Mouse (Mus musculus) urinary bladder, postnatal 4 days (tissue): ENCODE results near the gene Gm28961.
"Not testable (repeated sequence)": the region's sequence is repeated elsewhere in the genome, so short reads cannot be mapped to it uniquely, and the experiment has no call there.

ENCODE experiments used
- DNase-seq, 2 experiments: peaks; one replicate each; pipeline ENCODE4 v3.0.0; 2021 to 2022; ENCODE audit warnings: low spot score in 2 of 2

Gene Gm28961

DNA sequence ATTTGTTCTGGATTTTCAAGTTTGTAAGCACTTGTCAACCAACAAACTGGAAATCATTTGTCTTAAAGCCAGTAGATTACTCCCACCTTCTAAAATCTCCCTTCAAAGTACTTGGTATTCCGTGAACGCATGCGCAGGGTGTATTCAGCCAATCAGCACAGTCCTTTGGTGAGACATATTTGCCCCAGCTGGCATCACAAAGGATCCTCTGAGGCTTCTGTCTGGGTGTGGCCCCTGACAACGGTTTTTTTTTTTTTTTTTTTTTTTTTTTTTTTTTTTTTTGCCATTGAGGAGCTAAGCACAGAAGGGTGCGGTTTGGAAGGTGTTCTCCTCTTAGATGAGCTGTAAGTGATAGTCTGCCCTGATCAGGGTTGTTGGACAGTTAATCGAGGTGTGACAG lies at the start of gene Gm28961:
Gene Gm28961, plus strand, starts transcription at position 301 of the 400 bp plus-strand sequence.
- not testable (repeated sequence) for DNase-seq
